Mouse (Mus musculus): Measurements from ENCODE around the gene Nudt7.

GRCm38 (mm10) chr8:114142199-114142598 is 8.8 kb downstream of the Nudt7 start:
- TF ChIP-seq EP300 (IDR thresholded peaks at IDR 0.05) (no peak), CTCF (IDR thresholded peaks at IDR 0.05) (no peak)

Measured in lung, postnatal 0 days (tissue).